In the genomic region with DNA sequence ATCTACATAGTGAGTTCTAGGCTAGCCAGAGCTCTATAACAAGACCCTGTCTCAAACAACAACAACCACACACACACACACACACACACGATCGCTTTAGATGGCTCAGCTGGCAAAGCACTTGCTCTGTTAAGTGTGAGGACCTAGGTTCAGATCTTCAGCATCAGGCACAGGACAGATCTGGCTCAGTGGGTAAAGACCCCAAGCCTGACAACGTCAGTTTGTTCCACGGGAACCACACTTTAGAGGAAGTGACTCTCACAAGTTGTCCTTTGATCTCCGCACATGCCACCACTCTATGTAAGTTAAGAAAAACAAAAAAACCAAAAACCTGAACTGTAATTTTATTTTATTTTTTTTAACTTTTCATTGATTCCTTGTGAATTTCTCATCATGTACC, we compare ENCODE assay signal across 21 mouse cellular contexts. TPM values are rescaled to one million over a fixed set of nuclear protein-coding genes. Genes with fewer than 3 reads are reported as not detected.
DNase-seq lines count a peak whose midpoint lies in the region; ATAC-seq and TF ChIP-seq lines count a peak whose summit lies in the region.
"Had no signal": no experiment of that assay in that cellular context is flagged by ENCODE, and none has a peak within 500 bp of the region (broad histone marks: within the 10 kb centered on the region; RNA-seq: fewer than 3 reads in every experiment).

No protein-coding gene starts in this region.

- H3K4me1 ChIP-seq in hindbrain, postnatal 0 days (ENCODE audit: insufficient read depth, low read length): no peaks in the 10 kb centered on the region
- H3K4me1 ChIP-seq: hindbrain, embryonic 13.5 days had no signal

- H3K27ac ChIP-seq in hindbrain, postnatal 0 days: no peak overlapping the region
- H3K27ac ChIP-seq: embryonic facial prominence, embryonic 12.5 days; hindbrain, embryonic 13.5 days; intestine, embryonic 15.5 days; left cerebral cortex, adult 2 months; limb, embryonic 10.5 days had no signal

- no peaks in the 10 kb centered on the region for H3K9me3 ChIP-seq in hindbrain, postnatal 0 days (ENCODE audit: low read length)
- H3K9me3 ChIP-seq: embryonic facial prominence, embryonic 12.5 days; hindbrain, embryonic 13.5 days; intestine, embryonic 15.5 days; limb, embryonic 10.5 days had no signal

- H3K4me3 ChIP-seq in hindbrain, postnatal 0 days (ENCODE audit: low read length): no peak overlapping the region
- H3K4me3 ChIP-seq: embryonic facial prominence, embryonic 12.5 days; erythroblast, embryonic 14.5 days; hindbrain, embryonic 13.5 days; intestine, embryonic 15.5 days; left cerebral cortex, adult 2 months; limb, embryonic 10.5 days had no signal

- H3K9ac ChIP-seq in hindbrain, postnatal 0 days (replicated peaks; ENCODE audit: low read length): no peak overlapping the region
- H3K9ac ChIP-seq: embryonic facial prominence, embryonic 12.5 days; hindbrain, embryonic 13.5 days; intestine, embryonic 15.5 days had no signal

- TF ChIP-seq CTCF in hindbrain, postnatal 0 days (IDR thresholded peaks at IDR 0.05; ENCODE audit: low read depth): no peak

- no peak overlapping the region for H3K4me2 ChIP-seq in hindbrain, postnatal 0 days (ENCODE audit: low read depth, low read length)
- H3K4me2 ChIP-seq: embryonic facial prominence, embryonic 12.5 days; hindbrain, embryonic 13.5 days; intestine, embryonic 15.5 days had no signal

- no peaks in the 10 kb centered on the region for H3K36me3 ChIP-seq in hindbrain, postnatal 0 days (ENCODE audit: insufficient read depth, low read length)
- H3K36me3 ChIP-seq: embryonic facial prominence, embryonic 12.5 days; hindbrain, embryonic 13.5 days; intestine, embryonic 15.5 days; limb, embryonic 10.5 days had no signal

- no peaks in the 10 kb centered on the region for H3K27me3 ChIP-seq in hindbrain, postnatal 0 days (ENCODE audit: insufficient read depth, low read length)
- H3K27me3 ChIP-seq: embryonic facial prominence, embryonic 12.5 days; hindbrain, embryonic 13.5 days; intestine, embryonic 15.5 days; Patski had no signal

- 92% methylated on average over 5 of the region's 5 CpGs for whole genome bisulfite sequencing in hindbrain, postnatal 0 days

- peak; percentile 55 for DNase-seq in CD4-positive helper T cell, adult 2 months (ENCODE audit: low read depth, low spot score)
- DNase-seq in T-cell, adult 2 months (ENCODE audit: low spot score): peak; percentile 75
- DNase-seq in thymus, postnatal 0 days (ENCODE audit: low spot score): peak; percentile 82
- no peak for DNase-seq in hindbrain, postnatal 0 days (ENCODE audit: low spot score)
- DNase-seq in spleen, postnatal 10 days (ENCODE audit: low spot score in 2 of 2): no peak
- no peak for DNase-seq in kidney, adult 18-20 months
- no peak for DNase-seq in adrenal gland, postnatal 10 days
- DNase-seq: cerebellum, adult 2 months; gastrocnemius, postnatal 25 days; kidney, postnatal 36 days; lung, adult 18-20 months had no signal

- peak; percentile 86 for ATAC-seq in megakaryocyte progenitor cell, adult 5-6 weeks (replicated peaks; ENCODE audit: poor library complexity)
- no peak for ATAC-seq in hindbrain, postnatal 0 days
- ATAC-seq: forebrain, embryonic 14.5 days; intestine, embryonic 15.5 days; midbrain, embryonic 16.5 days; Patski had no signal

RNA-seq across cellular contexts. Expression of gene Plin2, which starts 13.4 kb away (rescaled TPM):
- total RNA-seq in megakaryocyte progenitor cell, adult 5-6 weeks (2015): 40.5 and 58.5 TPM in 2 replicates
- 75.9 and 78.3 TPM in 2 replicates for total RNA-seq in megakaryocyte progenitor cell, adult 5-6 weeks (2017)
- polyA plus RNA-seq in thymus, postnatal 0 days (2015; fragmentation: Nextera tagmentation; extraction: Ambion mirVana): 63.0 and 71.7 TPM in 2 replicates
- total RNA-seq in hindbrain, postnatal 0 days (2014; rRNA removed): 42.7 and 48.8 TPM in 2 replicates
- 37.3 and 38.6 TPM in 2 replicates for polyA plus RNA-seq in hindbrain, postnatal 0 days (2015; fragmentation: Nextera tagmentation; extraction: Ambion mirVana)
- 100 to 1,000 TPM; 298 to 336 TPM for total RNA-seq in adrenal gland, postnatal 10 days (2021)

Comparison
In these comparisons a context has a peak if more than half of its experiments do, and no peak if none do; other contexts are left out.
1. DNase-seq: peak in CD4-positive helper T cell, adult 2 months (single experiment), T-cell, adult 2 months (single experiment) and thymus, postnatal 0 days (single experiment); none in hindbrain, postnatal 0 days (single experiment), spleen, postnatal 10 days (0 of 2), kidney, adult 18-20 months (single experiment) and adrenal gland, postnatal 10 days (single experiment).